Mouse (Mus musculus) C2C12 (cell line): ENCODE results near the gene Capn15.

Experiments
- CTCF ChIP-seq: IDR thresholded peaks from one replicate; pipeline ENCODE4 v1.5.1; 2011; ENCODE audit not compliant: control insufficient read depth, insufficient read depth, insufficient read length
- USF1 ChIP-seq: IDR thresholded peaks from one replicate; pipeline ENCODE4 v1.6.1; 2011; ENCODE audit warnings: low read depth, mild to moderate bottlenecking, control low read depth, moderate library complexity

GRCm38 (mm10) chr17:25968176-25968575, 17.4 kb downstream of the Capn15 start:
- no peak for TF ChIP-seq CTCF
- TF ChIP-seq USF1, result no peak
